Mouse (Mus musculus): Measurements from ENCODE around the gene Gm20867. TPM values are rescaled to one million over a fixed set of nuclear protein-coding genes. Genes with fewer than 3 reads are reported as not detected.
"Not testable (repeated sequence)": the region's sequence is repeated elsewhere in the genome, so short reads cannot be mapped to it uniquely, and the experiment has no call there.

Gene Gm20867
- polyA plus RNA-seq (2015; fragmentation: Nextera tagmentation; extraction: Ambion mirVana): not detected in 2 replicates

GRCm38 (mm10) chrY:77963104-77963503, at the start of gene Gm20867:
Gene Gm20867, minus strand, starts transcription at chrY:77963204.
- H3K27ac ChIP-seq (replicated peaks); H3K9ac ChIP-seq; H3K9me3 ChIP-seq; H3K36me3 ChIP-seq; H3K4me1 ChIP-seq (replicated peaks); H3K4me3 ChIP-seq; H3K27me3 ChIP-seq; H3K4me2 ChIP-seq; ATAC-seq (ENCODE audit: low FRiP score, low read depth): not testable (repeated sequence)
- no CpG with 5 or more reads among the region's 3 CpGs for WGBS

Other genes with a start within 250 kb of the Gm20867 start
- not detected in 2 replicates for gene Gm29564, start 249.8 kb upstream of the Gm20867 start, polyA plus RNA-seq (2015; fragmentation: Nextera tagmentation; extraction: Ambion mirVana)

All from hindbrain, embryonic 15.5 days (tissue).